Mouse (Mus musculus): ENCODE data around the gene Clasrp.

The Clasrp gene

GRCm38 (mm10) chr7:19603849-19604605, at the start of gene Clasrp:
Gene Clasrp (minus strand): TSS chr7:19604486.
- DNase-seq = peak; percentile 96 to 97

GRCm38 (mm10) chr7:19652614-19653013, 48.3 kb upstream of the Clasrp start:
- no peak for DNase-seq

- DNase-seq = no peak
These were observed 46.9 kb upstream of the Clasrp start for GRCm38 (mm10) chr7:19651063-19651786.

DNA sequence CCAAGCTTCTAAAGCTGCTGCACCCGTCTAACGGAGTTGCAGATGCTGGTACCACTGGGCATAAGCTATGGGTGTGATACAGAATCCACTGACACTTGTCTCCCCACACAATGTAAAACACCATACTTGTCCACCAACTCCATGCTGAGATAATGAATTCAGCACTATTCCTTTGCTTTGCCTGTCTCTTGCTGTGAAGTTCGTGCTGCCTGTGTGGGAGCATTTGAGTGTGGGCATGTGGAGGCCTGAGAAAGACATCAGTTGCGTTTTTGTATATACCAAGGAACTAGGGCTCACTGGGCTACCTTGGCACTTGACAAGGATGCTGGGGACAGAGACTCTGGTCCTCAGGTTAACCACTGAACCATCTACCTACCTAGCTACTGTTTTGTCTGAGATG, 36.9 kb upstream of the Clasrp start:
- no peak for DNase-seq

DNA sequence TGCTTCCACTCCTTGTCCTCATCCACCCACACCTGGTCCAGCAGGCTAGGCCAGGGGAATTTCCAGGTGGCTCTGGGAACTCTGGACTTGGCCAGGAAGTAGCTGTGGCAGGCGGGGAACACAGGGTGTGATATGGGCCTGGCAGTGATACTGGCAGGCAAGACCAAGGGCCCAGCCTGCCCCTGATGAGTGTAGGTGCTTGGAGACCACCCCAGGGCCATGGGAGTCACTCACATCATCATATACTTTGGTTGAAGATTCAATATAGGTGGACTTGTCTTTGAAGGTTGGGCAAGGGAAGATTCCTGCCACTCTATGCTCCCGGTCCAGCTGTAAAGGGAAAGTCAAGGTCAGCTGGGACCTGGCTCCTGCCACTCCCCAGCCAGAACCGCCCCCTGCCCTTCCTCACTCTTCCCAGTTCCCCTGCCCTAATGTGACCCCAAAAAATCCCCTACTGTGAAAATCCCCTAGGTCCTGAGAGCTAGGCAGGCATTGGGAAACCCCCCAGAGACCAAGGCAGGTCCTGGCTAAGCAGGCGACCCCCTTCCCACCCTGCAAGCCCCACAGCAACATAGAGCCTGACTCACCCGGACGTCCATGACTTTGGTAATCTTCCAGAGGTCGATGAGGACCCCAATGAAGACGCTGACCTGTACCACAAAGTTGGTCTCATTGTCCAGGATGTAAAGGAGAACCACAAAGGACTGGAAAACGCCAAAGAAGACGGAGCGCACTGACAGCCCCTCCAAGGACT, 31.0 kb upstream of the Clasrp start:
- no peak for DNase-seq

DNA sequence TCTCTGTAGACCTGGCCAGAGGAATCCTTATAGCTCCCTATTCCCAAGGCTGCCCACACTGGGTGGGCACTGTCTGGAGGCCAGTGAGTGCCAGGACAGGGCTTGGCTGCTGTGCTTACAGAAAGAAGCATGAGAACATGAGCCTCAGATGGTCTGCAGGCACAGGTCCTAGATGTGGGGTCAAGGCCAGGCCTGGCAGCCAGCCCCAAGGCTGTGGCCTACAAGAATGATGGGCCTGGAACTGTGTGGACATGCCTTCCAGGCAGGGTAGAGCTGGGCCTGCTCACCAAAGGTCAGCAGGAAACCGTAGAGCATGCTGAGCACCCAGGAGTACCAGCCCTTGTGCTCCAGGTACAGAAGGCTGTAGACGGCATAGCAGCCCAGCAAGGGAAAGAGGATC, 30.3 kb upstream of the Clasrp start:
- no peak for DNase-seq

GRCm38 (mm10) chr7:19633855-19634254, 29.6 kb upstream of the Clasrp start:
- DNase-seq = no peak

DNA sequence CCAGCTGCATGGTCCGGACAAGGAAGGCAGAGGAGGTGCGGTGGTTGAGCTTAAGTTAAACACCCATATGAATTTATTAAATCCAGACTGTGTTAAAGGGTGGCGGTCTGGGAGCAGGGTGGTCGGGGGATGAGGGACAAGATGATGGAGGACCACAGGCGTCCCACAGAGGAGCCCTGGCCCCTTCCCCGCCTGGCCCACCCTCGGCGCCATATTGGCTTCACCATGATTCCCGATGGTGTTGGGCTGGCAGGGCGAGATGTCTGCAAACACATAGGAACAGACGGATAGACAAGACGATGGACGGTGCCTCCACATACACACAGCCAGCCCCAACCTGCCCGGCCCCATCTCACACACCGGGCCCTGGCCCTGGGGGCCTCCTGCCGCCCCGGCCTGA, 28.9 kb upstream of the Clasrp start:
- no peak for DNase-seq

DNA sequence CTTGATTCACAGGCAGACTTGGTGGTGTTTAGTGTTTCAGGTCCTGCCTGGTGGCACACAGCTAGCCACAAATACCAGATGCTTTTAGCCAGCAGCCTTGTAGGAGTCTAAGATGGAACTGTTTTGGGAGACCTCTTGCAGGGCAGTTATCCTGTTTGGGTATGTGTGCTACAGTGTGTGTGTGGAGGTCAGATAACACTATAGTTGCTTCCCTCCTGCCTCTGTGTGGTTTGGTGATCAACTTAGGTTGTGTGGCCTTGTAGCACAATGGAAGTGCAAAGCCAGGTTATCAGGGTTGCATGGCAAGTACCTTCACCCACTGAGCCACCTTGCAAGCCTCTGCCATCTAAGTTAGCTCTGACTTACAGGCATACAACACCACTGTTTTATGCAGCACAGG, 28.4 kb upstream of the Clasrp start:
- no peak for DNase-seq

DNA sequence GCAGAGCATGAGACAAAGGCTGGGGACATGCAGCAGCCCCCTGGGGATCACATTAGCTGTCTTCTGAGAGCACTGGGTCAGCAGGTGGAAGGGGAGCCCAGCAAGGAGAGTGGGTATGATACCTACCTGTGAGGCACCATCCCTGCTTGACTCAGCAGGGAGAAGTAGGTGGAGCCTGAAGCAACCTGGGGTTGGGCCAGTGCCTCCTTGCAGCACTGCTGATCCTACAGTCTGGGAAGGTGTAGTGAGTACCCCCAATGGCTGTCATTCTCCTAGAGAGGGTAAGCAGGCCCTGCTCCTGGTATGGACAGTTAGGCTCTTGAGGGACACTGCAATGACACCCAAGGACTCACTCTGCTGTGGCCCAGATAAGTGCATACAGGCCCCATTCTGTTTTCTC, 28.0 kb upstream of the Clasrp start:
- no peak for DNase-seq

DNA sequence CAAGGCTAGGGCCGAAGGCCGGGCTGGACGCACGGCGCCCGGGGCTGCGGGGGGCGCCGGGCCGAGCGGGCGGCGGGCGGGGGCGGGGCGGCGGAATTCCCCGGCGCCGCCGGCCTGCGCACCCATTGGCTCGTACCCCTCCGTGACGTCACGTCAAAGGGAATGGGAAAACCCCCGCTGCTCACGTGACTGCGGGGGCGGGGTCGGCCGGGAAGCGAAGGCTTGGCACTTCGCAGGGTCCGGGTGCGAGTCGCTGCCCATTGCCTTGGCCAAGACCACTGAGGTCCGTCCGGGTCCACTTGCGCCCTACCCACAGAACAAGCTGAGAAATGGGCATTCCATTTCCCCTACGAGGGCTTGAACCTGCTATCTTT, 25.1 kb upstream of the Clasrp start, which contains the start of gene Relb:
Gene Relb (minus strand): TSS at position 78 of the 374 bp plus-strand sequence.
- peak; percentile 89 for DNase-seq

DNA sequence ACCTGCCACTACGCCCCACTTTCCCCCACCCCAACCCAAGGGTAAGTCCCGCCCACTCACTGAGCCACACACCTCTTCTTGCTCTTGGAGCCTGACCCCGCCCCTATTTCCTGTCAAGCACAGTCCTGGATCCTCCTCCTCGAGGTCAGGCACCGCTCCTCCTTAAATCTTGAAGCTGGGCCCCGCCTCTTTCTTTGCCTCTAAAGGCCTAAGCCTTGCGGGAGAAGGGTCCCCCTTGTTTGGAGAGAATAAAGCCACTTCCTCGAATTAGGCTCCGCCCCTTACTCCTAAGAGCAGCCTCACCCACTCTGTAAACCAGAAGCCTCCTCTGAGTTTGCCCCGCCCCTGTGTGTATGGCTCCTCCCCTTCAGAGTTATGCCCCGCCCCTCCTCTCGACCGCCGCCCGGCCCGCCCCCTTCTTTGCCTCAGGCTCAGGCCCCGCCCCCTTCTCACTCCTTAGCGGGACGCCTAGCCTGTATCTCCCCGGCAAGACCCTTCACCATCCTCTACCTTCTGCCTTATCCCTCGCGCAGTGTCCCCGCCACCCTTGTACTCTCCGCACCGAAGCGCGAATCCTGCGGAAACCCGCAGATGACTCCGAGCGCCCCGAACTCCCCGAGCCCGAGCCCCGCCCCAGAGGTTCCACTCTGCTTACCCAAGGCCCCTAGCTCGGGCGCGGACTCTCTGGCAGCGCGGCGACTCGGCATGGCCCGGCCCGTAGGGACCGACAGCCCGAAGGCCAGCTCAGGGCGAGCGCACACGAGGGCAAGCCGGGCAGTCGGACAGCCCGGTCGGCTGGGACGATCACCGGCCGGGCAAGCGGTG, 24.5 kb upstream of the Clasrp start:
- peak; percentile 77 to 83 for DNase-seq

GRCm38 (mm10) chr7:19628192-19628535, 23.9 kb upstream of the Clasrp start:
- DNase-seq = no peak

DNA sequence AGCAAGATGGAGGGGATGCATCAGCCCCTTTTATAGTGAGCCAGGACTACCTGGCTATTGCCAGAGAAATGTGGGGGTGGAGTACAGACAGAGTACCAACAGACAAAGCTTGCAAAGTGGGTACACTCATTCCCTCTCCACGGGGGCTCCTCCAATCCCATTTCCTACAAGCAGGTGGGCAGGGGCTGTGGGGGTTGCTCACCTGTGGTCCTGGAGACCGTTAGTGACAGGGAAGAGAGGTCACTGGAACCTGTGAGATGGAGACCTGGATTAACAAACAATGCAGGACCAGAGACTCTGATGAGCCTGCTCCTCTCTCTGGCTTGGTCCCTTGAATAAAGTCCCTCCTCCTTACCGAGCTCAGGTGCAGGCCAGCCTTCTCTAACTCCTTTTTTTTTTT, 23.4 kb upstream of the Clasrp start:
- no peak for DNase-seq

DNA sequence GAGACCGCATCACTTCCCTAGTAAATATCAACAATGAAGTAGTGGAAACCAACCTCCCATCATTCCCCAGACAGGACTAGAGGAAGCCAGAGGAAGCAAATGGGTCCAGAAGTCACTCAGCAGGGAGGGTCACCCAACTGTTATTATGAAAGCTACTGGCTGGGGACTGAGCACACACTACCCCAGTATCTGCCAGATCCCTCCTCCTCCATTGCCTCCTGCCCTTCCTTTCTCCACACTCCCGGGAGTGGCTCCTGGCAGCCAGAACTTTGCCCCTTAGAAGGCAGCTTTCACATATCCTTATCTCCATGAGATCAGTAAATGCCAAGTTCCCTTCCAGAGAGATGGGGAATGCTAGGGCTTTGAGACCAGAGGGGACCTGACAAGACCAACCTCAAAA, 19.1 kb upstream of the Clasrp start:
- no peak for DNase-seq

GRCm38 (mm10) chr7:19622241-19622640, 18.0 kb upstream of the Clasrp start:
- DNase-seq = no peak

GRCm38 (mm10) chr7:19620811-19621210, 16.5 kb upstream of the Clasrp start:
- no peak for DNase-seq

GRCm38 (mm10) chr7:19619004-19619801, 14.9 kb upstream of the Clasrp start:
- peak; percentile 79 to 81 for DNase-seq

- DNase-seq = no peak
These were observed 10.8 kb upstream of the Clasrp start for GRCm38 (mm10) chr7:19615036-19615577.

DNA sequence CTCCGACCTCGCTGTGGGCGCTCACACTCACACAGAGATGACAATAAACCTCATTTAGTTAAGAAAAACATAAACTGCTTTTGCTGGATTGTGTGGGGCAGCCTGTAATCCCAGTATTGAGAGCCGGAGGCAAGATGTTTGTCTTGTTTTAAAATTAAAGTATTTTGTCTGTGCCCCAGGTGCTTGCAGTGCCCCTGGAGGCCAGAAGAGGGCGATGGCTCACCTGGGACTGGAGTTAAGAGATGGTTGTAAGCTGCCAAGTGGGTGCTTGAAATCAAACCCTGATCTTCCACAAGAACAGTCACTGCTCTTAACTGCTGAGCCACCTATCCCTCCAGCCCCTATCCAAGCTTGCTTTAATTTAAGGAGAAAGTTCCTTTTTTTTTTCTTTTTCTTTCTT, 6.7 kb upstream of the Clasrp start:
- no peak for DNase-seq

GRCm38 (mm10) chr7:19609641-19610332, 5.5 kb upstream of the Clasrp start:
- DNase-seq = no peak
